Mouse (Mus musculus) ES-E14 (cell line): ENCODE measurements around the gene Dnah14. TPM values are rescaled to one million over a fixed set of nuclear protein-coding genes. Genes with fewer than 3 reads are reported as not detected.

Experiments used
- DNase-seq: peaks from one replicate; pipeline ENCODE4 v3.0.0-alpha.2; 2013; ENCODE audit warnings: low read depth, low spot score
- H3K27ac ChIP-seq: 2 replicates; pipeline ENCODE4 v1.5.1; 2012; ENCODE audit warnings: low read depth, mild to moderate bottlenecking, low read length, moderate library complexity, mixed read lengths; ENCODE audit not compliant: poor library complexity, insufficient read depth, severe bottlenecking
- H3K36me3 ChIP-seq: 2 replicates; pipeline ENCODE4 v1.6.1; 2012; ENCODE audit warnings: mild to moderate bottlenecking, low read length, moderate library complexity, mixed read lengths; ENCODE audit not compliant: control insufficient read depth, poor library complexity, insufficient read depth, severe bottlenecking
- H3K4me1 ChIP-seq, 2 experiments: fragments of 150-350 bp in 1 of 2; sonication (generic) in 1 of 2; 2 replicates each; pipeline ENCODE4 v1.6.1; 2012; ENCODE audit warnings: low read length in 2 of 2, mild to moderate bottlenecking in 1 of 2, mixed read lengths in 1 of 2; ENCODE audit not compliant: control insufficient read depth in 2 of 2, insufficient read depth in 2 of 2, poor library complexity in 1 of 2
- H3K4me3 ChIP-seq, 2 experiments: fragments of 150-350 bp in 1 of 2; sonication (generic) in 1 of 2; 2 replicates each; pipeline ENCODE4 v1.5.1; 2012; ENCODE audit warnings: low read length in 2 of 2, low read depth in 1 of 2, mild to moderate bottlenecking in 1 of 2, mixed read lengths in 1 of 2; ENCODE audit not compliant: insufficient read depth in 1 of 2, poor library complexity in 1 of 2, severe bottlenecking in 1 of 2
- H3K9ac ChIP-seq: 2 replicates; pipeline ENCODE4 v1.6.1; 2012; ENCODE audit warnings: low read depth, mild to moderate bottlenecking, low read length, mixed read lengths; ENCODE audit not compliant: poor library complexity, insufficient read depth, severe bottlenecking
- H3K9me3 ChIP-seq: fragments of 150-350 bp; sonication (generic); 2 replicates; pipeline ENCODE4 v1.6.1; 2012; ENCODE audit warnings: low read depth, mild to moderate bottlenecking, low read length; ENCODE audit not compliant: control insufficient read depth, insufficient read depth
- CHD2 ChIP-seq: IDR thresholded peaks from 2 replicates; pipeline ENCODE4 v1.6.1; 2014; ENCODE audit warnings: mild to moderate bottlenecking, low read depth, low read length, inconsistent platforms
- HCFC1 ChIP-seq: IDR thresholded peaks from 2 replicates; pipeline ENCODE4 v1.6.1; 2012; ENCODE audit warnings: low read length, inconsistent platforms, borderline replicate concordance; ENCODE audit not compliant: insufficient read depth
- MAFK ChIP-seq: IDR thresholded peaks from 2 replicates; pipeline ENCODE4 v1.6.1; 2014; ENCODE audit warnings: mild to moderate bottlenecking, low read depth, low read length, inconsistent platforms; ENCODE audit not compliant: insufficient read depth
- ZC3H11A ChIP-seq: IDR thresholded peaks from 2 replicates; pipeline ENCODE4 v1.6.1; 2012; ENCODE audit warnings: low read depth, mild to moderate bottlenecking, inconsistent platforms, low read length, borderline replicate concordance
- ZNF384 ChIP-seq: IDR thresholded peaks from 2 replicates; pipeline ENCODE4 v1.6.1; 2012; ENCODE audit warnings: low read depth, low read length, inconsistent platforms
- in situ Hi-C, 2 experiments: fragments of 600-800 bp; cut with MboI; formaldehyde crosslinking; loops; one replicate each; pipeline ENCODE4 v1.15.1; 2025; ENCODE audit warnings: low sequenced_read_pairs in 2 of 2, inconsistent platforms in 1 of 2; ENCODE audit not compliant: unreplicated experiment in 2 of 2
- total RNA-seq: library from RNA; depleted of rRNA; stranded (reverse); fragments of 300-350 nt; gene quantifications from 2 replicates; pipeline ENCODE4 v1.2.3, GENCODE M21; 2012

Gene Dnah14
- total RNA-seq, 1 experiment = 1.9 TPM

GRCm38 (mm10) chr1:181550826-181551225 lies 25.5 kb upstream of the Dnah14 start:
- no peak for TF ChIP-seq CHD2
- no peak for TF ChIP-seq HCFC1
- TF ChIP-seq MAFK = no peak
- no peak for TF ChIP-seq ZNF384
- TF ChIP-seq ZC3H11A = no peak
- no peaks in the 10 kb centered on the region for H3K4me1 ChIP-seq
- H3K9ac ChIP-seq = no peak overlapping the region
- no peak overlapping the region for H3K4me3 ChIP-seq
- DNase-seq = no peak
- in situ Hi-C loops = no loop called here
- no peaks in the 10 kb centered on the region for H3K36me3 ChIP-seq
- H3K27ac ChIP-seq = no peak overlapping the region
- no peaks in the 10 kb centered on the region for H3K9me3 ChIP-seq

GRCm38 (mm10) chr1:181552533-181553410 lies 23.6 kb upstream of the Dnah14 start:
- no peak for DNase-seq
- in situ Hi-C loops = no loop called here
- Histone ChIP-seq H3K27ac (no peak overlapping the region), H3K4me1 (no peaks in the 10 kb centered on the region), H3K9ac (no peak overlapping the region), H3K36me3 (no peaks in the 10 kb centered on the region), H3K9me3 (no peaks in the 10 kb centered on the region), H3K4me3 (no peak overlapping the region)
- no peak for TF ChIP-seq HCFC1
- TF ChIP-seq MAFK = no peak
- TF ChIP-seq ZNF384 = no peak
- TF ChIP-seq CHD2 = no peak
- TF ChIP-seq ZC3H11A = no peak

- Histone ChIP-seq H3K9me3 (no peaks in the 10 kb centered on the region), H3K36me3 (no peaks in the 10 kb centered on the region), H3K27ac (no peak overlapping the region), H3K4me3 (no peak overlapping the region), H3K4me1 (no peaks in the 10 kb centered on the region), H3K9ac (no peak overlapping the region)
- DNase-seq = no peak
- in situ Hi-C loops = no loop called here
- TF ChIP-seq MAFK (no peak), ZNF384 (no peak), HCFC1 (no peak), ZC3H11A (no peak), CHD2 (no peak)
Measured at GRCm38 (mm10) chr1:181555475-181555874, 20.9 kb upstream of the Dnah14 start.

GRCm38 (mm10) chr1:181559655-181560054 lies 16.7 kb upstream of the Dnah14 start:
- H3K9ac ChIP-seq = no peak overlapping the region
- no peak overlapping the region for H3K27ac ChIP-seq
- TF ChIP-seq HCFC1 (no peak), ZC3H11A (no peak), ZNF384 (no peak), MAFK (no peak), CHD2 (no peak)
- H3K9me3 ChIP-seq = no peaks in the 10 kb centered on the region
- DNase-seq = no peak
- in situ Hi-C loops = no loop called here
- no peak overlapping the region for H3K4me3 ChIP-seq
- H3K36me3 ChIP-seq = no peaks in the 10 kb centered on the region
- no peaks in the 10 kb centered on the region for H3K4me1 ChIP-seq

- no peak overlapping the region for H3K4me3 ChIP-seq
- DNase-seq = no peak
- in situ Hi-C loops = no loop called here
- H3K9me3 ChIP-seq = no peaks in the 10 kb centered on the region
- TF ChIP-seq HCFC1 (no peak), CHD2 (no peak), ZC3H11A (no peak), ZNF384 (no peak), MAFK (no peak)
- no peaks in the 10 kb centered on the region for H3K4me1 ChIP-seq
- H3K27ac ChIP-seq = no peak overlapping the region
- H3K36me3 ChIP-seq = no peaks in the 10 kb centered on the region
- no peak overlapping the region for H3K9ac ChIP-seq
Measured at GRCm38 (mm10) chr1:181560325-181560724, 16.0 kb upstream of the Dnah14 start.
